Mouse (Mus musculus) layer of hippocampus, postnatal 25 days (tissue): Measurements from ENCODE around the gene Sulf2. TPM values are rescaled to one million over a fixed set of nuclear protein-coding genes. Genes with fewer than 3 reads are reported as not detected.
"Not testable (repeated sequence)": the region's sequence is repeated elsewhere in the genome, so short reads cannot be mapped to it uniquely, and the experiment has no call there.

Experiments used
- DNase-seq, 2 experiments: peaks; one replicate each; pipeline ENCODE4 v3.0.0; 2022; ENCODE audit warnings: mixed read lengths in 2 of 2, low spot score in 1 of 2; ENCODE audit errors: extremely low spot score in 1 of 2
- total RNA-seq, 2 experiments: library from RNA; stranded (reverse); gene quantifications; 2 replicates each; pipeline ENCODE4 v1.2.3; 2021

Gene Sulf2
- 100 to 1,000 TPM; 127 to 137 TPM for total RNA-seq

GRCm38 (mm10) chr2:166155454-166155815 lies at the start of gene Sulf2:
Gene Sulf2 (minus strand): TSS chr2:166155663.
- DNase-seq: peak in 1 of 2 experiments; percentile 63

- no peak for DNase-seq
These were observed 48.7 kb upstream of the Sulf2 start for GRCm38 (mm10) chr2:166204174-166204573.

- no peak for DNase-seq
These were observed 48.2 kb upstream of the Sulf2 start for GRCm38 (mm10) chr2:166203647-166204046.

GRCm38 (mm10) chr2:166197964-166198363 lies 42.5 kb upstream of the Sulf2 start:
- no peak for DNase-seq

- DNase-seq: no peak
These were observed 41.6 kb upstream of the Sulf2 start for GRCm38 (mm10) chr2:166197064-166197463.

GRCm38 (mm10) chr2:166196080-166196786 lies 40.8 kb upstream of the Sulf2 start:
- DNase-seq: no peak

- no peak for DNase-seq
These were observed 39.6 kb upstream of the Sulf2 start for GRCm38 (mm10) chr2:166195041-166195440.

GRCm38 (mm10) chr2:166194112-166194758 lies 38.8 kb upstream of the Sulf2 start:
- no peak for DNase-seq

- DNase-seq: no peak
These were observed 38.0 kb upstream of the Sulf2 start for GRCm38 (mm10) chr2:166193509-166193908.

GRCm38 (mm10) chr2:166190816-166191215 lies 35.4 kb upstream of the Sulf2 start:
- no peak for DNase-seq

- no peak for DNase-seq
These were observed 33.7 kb upstream of the Sulf2 start for GRCm38 (mm10) chr2:166189191-166189590.

- not testable (repeated sequence) for DNase-seq
These were observed 32.5 kb upstream of the Sulf2 start for GRCm38 (mm10) chr2:166187874-166188453.

- DNase-seq: not testable (repeated sequence)
These were observed 31.9 kb upstream of the Sulf2 start for GRCm38 (mm10) chr2:166187319-166187718.

GRCm38 (mm10) chr2:166186244-166186948 lies 30.9 kb upstream of the Sulf2 start:
- DNase-seq: no peak

- no peak for DNase-seq
These were observed 30.3 kb upstream of the Sulf2 start for GRCm38 (mm10) chr2:166185768-166186167.

GRCm38 (mm10) chr2:166184417-166184816 lies 29.0 kb upstream of the Sulf2 start:
- DNase-seq: no peak

GRCm38 (mm10) chr2:166182009-166182685 lies 26.7 kb upstream of the Sulf2 start:
- no peak for DNase-seq

GRCm38 (mm10) chr2:166180744-166181508 lies 25.5 kb upstream of the Sulf2 start:
- no peak for DNase-seq

GRCm38 (mm10) chr2:166180136-166180649 lies 24.7 kb upstream of the Sulf2 start:
- no peak for DNase-seq
